Mouse (Mus musculus) heart, postnatal 0 days (tissue): ENCODE measurements around the gene Mapk14. TPM values are rescaled to one million over a fixed set of nuclear protein-coding genes. Genes with fewer than 3 reads are reported as not detected.

Experiments
- ATAC-seq: fragments of 200-750 bp; cut with Nextera tagmentation; 2 replicates; pipeline ENCODE4 v1.8.0; 2017; ENCODE audit warnings: low read depth, moderate number of reproducible peaks, moderate library complexity; ENCODE audit not compliant: insufficient read depth
- DNase-seq: peaks from one replicate; pipeline ENCODE4 v3.0.0-alpha.2; 2016; ENCODE audit warnings: low spot score
- H3K27ac ChIP-seq: fragments of 300-500 bp; sonication (generic); 2 replicates; pipeline ENCODE4 v1.5.1; 2014; ENCODE audit warnings: low read depth, mild to moderate bottlenecking
- H3K27me3 ChIP-seq: fragments of 300-500 bp; sonication (generic); 2 replicates; pipeline ENCODE4 v1.6.1; 2014; ENCODE audit warnings: low read length, mixed read lengths; ENCODE audit not compliant: control insufficient read depth, insufficient read depth
- H3K36me3 ChIP-seq: fragments of 300-500 bp; sonication (generic); replicated peaks from 2 replicates; pipeline ENCODE4 v1.6.1; 2014; ENCODE audit warnings: low read length, mixed read lengths; ENCODE audit not compliant: control insufficient read depth, insufficient read depth
- H3K4me1 ChIP-seq: fragments of 300-500 bp; sonication (generic); 2 replicates; pipeline ENCODE4 v1.6.1; 2014; ENCODE audit warnings: antibody characterized with exemption; ENCODE audit not compliant: control insufficient read depth, insufficient read depth
- H3K4me2 ChIP-seq: fragments of 300-500 bp; sonication (generic); 2 replicates; pipeline ENCODE4 v1.6.1; 2014; ENCODE audit warnings: low read depth, mild to moderate bottlenecking, low read length, moderate library complexity
- H3K4me3 ChIP-seq: fragments of 300-500 bp; sonication (generic); 2 replicates; pipeline ENCODE4 v1.5.1; 2014; ENCODE audit warnings: low read depth, low read length
- H3K9ac ChIP-seq: fragments of 300-500 bp; sonication (generic); replicated peaks from 2 replicates; pipeline ENCODE4 v1.6.1; 2014; ENCODE audit warnings: low read depth, low read length, mixed read lengths
- H3K9me3 ChIP-seq: fragments of 300-500 bp; sonication (generic); replicated peaks from 2 replicates; pipeline ENCODE4 v1.6.1; 2016; ENCODE audit warnings: low read length; ENCODE audit not compliant: control insufficient read depth
- CTCF ChIP-seq: IDR thresholded peaks from 2 replicates; pipeline ENCODE4 v1.5.1; 2016; ENCODE audit warnings: antibody characterized with exemption, control low read depth, low read depth
- EP300 ChIP-seq: IDR thresholded peaks from 2 replicates; pipeline ENCODE4 v1.6.1; 2016; ENCODE audit warnings: antibody characterized with exemption, low read depth
- WGBS: fragments of 180-500 bp; shearing (Covaris S2); extraction: QIAGEN DNeasy Blood & Tissue Kit; methylation state at CpG from one replicate; pipeline ENCODE4 v1.1.7; 2014; 5-methylcytosine and 5-hydroxymethylcytosine counted together
- polyA plus RNA-seq: library from polyadenylated mRNA; unstranded; fragments of >200 nt; fragmentation: Nextera tagmentation; extraction: Ambion mirVana; gene quantifications from 2 replicates; pipeline ENCODE4 v1.2.1, GENCODE M21; 2015
- total RNA-seq: library from RNA; depleted of rRNA; stranded (reverse); fragments of >200 nt; gene quantifications from 2 replicates; pipeline ENCODE4 v1.2.3, GENCODE M21; 2014; ENCODE audit warnings: low replicate concordance; rRNA removed

Gene Mapk14
- total and polyA plus RNA-seq, 2 experiments from 2014 or later: 19.4 to 47.7 TPM

GRCm38 (mm10) chr17:28787507-28787906 is 96.4 kb downstream of the Mapk14 start:
- H3K4me1 ChIP-seq: no peaks in the 10 kb centered on the region
- 97% methylated on average over 12 of the region's 12 CpGs for WGBS
- H3K36me3 ChIP-seq: no peaks in the 10 kb centered on the region

DNA sequence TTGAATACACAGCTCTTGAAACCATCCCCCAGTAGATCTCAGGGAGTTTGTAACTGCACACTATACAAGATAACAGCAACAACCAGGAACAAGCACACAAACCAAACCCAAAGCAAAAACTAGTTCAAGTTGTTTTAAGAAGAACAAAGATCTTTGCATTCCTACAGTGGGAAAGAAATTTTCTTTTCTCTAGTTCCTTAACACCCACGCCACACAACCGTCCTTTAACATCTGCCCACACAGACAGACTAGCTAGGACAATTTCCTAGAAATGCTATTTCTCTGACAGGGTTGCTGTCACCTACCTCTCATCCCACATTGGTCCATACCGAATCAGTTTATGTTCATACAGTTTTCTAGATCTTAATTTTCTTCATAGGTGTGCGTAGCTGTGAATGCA is 105.9 kb downstream of the Mapk14 start:
- H3K9me3 ChIP-seq: no peaks in the 10 kb centered on the region
- no peaks in the 10 kb centered on the region for H3K36me3 ChIP-seq
- DNase-seq: no peak
- ATAC-seq: no peak
- H3K9ac ChIP-seq: no peak overlapping the region
- no peak overlapping the region for H3K27ac ChIP-seq
- 82% methylated on average over 4 of the region's 4 CpGs for WGBS
- TF ChIP-seq CTCF: no peak
- no peak for TF ChIP-seq EP300
- H3K4me2 ChIP-seq: no peak overlapping the region
- H3K4me3 ChIP-seq: no peak overlapping the region
- H3K27me3 ChIP-seq: no peaks in the 10 kb centered on the region
- H3K4me1 ChIP-seq: 0 out of 2 replicates have a peak, but pooled peaks cover under 1% of the 10 kb centered on the region

More at GRCm38 (mm10) chr17:28787507-28787906, 96.4 kb downstream of the Mapk14 start:
- Histone ChIP-seq H3K27ac (no peak overlapping the region), H3K27me3 (no peaks in the 10 kb centered on the region), H3K4me2 (no peak overlapping the region), H3K9ac (no peak overlapping the region), H3K4me3 (no peak overlapping the region), H3K9me3 (no peaks in the 10 kb centered on the region)
- no peak for ATAC-seq
- DNase-seq: no peak
- TF ChIP-seq EP300 (no peak), CTCF (no peak)

Other genes with a start within 250 kb of the Mapk14 start
- gene Fkbp5, start 173.8 kb upstream of the Mapk14 start, total RNA-seq: 19.4 and 37.3 TPM in 2 replicates
- gene Fkbp5, start 173.8 kb upstream of the Mapk14 start, polyA plus RNA-seq: 7.6 and 8.3 TPM in 2 replicates
- not detected in 2 replicates for gene Armc12, start 160.5 kb upstream of the Mapk14 start, total RNA-seq
- not detected in 2 replicates for gene Armc12, start 160.5 kb upstream of the Mapk14 start, polyA plus RNA-seq
- not detected in 2 replicates for gene Clpsl2, start 141.9 kb upstream of the Mapk14 start, total RNA-seq
- not detected in 2 replicates for gene Clpsl2, start 141.9 kb upstream of the Mapk14 start, polyA plus RNA-seq
- not detected in 2 replicates for gene Clps, start 130.6 kb upstream of the Mapk14 start, total RNA-seq
- gene Clps, start 130.6 kb upstream of the Mapk14 start, polyA plus RNA-seq: not detected in 2 replicates
- gene Lhfpl5, start 115.7 kb upstream of the Mapk14 start, total RNA-seq: not detected in 2 replicates
- gene Lhfpl5, start 115.7 kb upstream of the Mapk14 start, polyA plus RNA-seq: 0.07 and 0.10 TPM in 2 replicates
- gene Srpk1, start 68.6 kb upstream of the Mapk14 start, total RNA-seq: 16.6 and 21.0 TPM in 2 replicates
- gene Srpk1, start 68.6 kb upstream of the Mapk14 start, polyA plus RNA-seq: 29.3 and 29.9 TPM in 2 replicates
- not detected in 2 replicates for gene Slc26a8, start 1.1 kb upstream of the Mapk14 start, total RNA-seq
- 0.29 and 0.36 TPM in 2 replicates for gene Slc26a8, start 1.1 kb upstream of the Mapk14 start, polyA plus RNA-seq
- gene AC170998.1, start 34.8 kb downstream of the Mapk14 start, total RNA-seq: not detected in 2 replicates
- gene AC170998.1, start 34.8 kb downstream of the Mapk14 start, polyA plus RNA-seq: 1.00 and 1.2 TPM in 2 replicates
- gene Mapk13, start 78.0 kb downstream of the Mapk14 start, total RNA-seq: 0.65 and 3.8 TPM in 2 replicates
- gene Mapk13, start 78.0 kb downstream of the Mapk14 start, polyA plus RNA-seq: 0.78 and 1.1 TPM in 2 replicates
- gene Brpf3, start 109.8 kb downstream of the Mapk14 start, total RNA-seq: 4.6 and 27.8 TPM in 2 replicates
- gene Brpf3, start 109.8 kb downstream of the Mapk14 start, polyA plus RNA-seq: 2.7 and 3.4 TPM in 2 replicates
- gene Pnpla1, start 167.1 kb downstream of the Mapk14 start, total RNA-seq: not detected in 2 replicates
- gene Pnpla1, start 167.1 kb downstream of the Mapk14 start, polyA plus RNA-seq: 0.03 and 0.04 TPM in 2 replicates
- gene 4930539E08Rik, start 224.0 kb downstream of the Mapk14 start, total RNA-seq: not detected in 2 replicates
- 0.03 TPM in 2 replicates for gene 4930539E08Rik, start 224.0 kb downstream of the Mapk14 start, polyA plus RNA-seq